In the genomic region with DNA sequence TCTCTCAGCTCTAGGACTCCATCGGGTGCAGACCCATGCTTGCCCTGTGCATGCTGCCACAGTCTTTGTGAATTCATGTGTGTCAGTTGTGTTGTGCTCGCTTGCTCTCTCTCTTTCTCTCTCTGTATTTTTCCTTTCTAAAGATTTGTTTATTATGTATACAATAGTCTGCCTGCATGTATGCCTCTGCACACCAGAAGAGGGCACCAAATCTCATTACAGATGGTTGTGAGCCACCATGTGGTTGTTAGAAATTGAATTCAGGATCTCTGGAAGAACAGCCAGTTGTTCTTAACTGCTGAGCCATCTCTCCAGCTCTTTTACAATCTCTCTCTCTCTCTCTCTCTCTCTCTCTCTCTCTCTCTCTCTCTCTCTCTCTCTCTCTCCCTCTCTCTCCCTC, we compare ENCODE assay signal across 20 mouse cellular contexts. TPM values are rescaled to one million over a fixed set of nuclear protein-coding genes. Genes with fewer than 3 reads are reported as not detected.
"Had no signal": no experiment of that assay in that cellular context is flagged by ENCODE, and none has a peak within 500 bp of the region (broad histone marks: within the 10 kb centered on the region; RNA-seq: fewer than 3 reads in every experiment).

No protein-coding gene starts in this region.

- DNase-seq: kidney, adult 8-10 months; kidney, postnatal 10 days; kidney, postnatal 4 days; lung, embryonic 14.5 days; lung, postnatal 14 days; right cerebral cortex, postnatal 4 days; spleen, adult 18-20 months; thymus, adult 2 months; thymus, postnatal 4 days had no signal

- H3K27ac ChIP-seq: limb, embryonic 13.5 days; liver, embryonic 12.5 days; macrophage; midbrain, embryonic 13.5 days; neural tube, embryonic 12.5 days had no signal

- H3K4me2 ChIP-seq: limb, embryonic 13.5 days; liver, embryonic 12.5 days; lung, embryonic 14.5 days; midbrain, embryonic 13.5 days; neural tube, embryonic 12.5 days had no signal

- ATAC-seq: inflammation-experienced regulatory T-cells, adult 6 months; intestine, postnatal 0 days; liver, embryonic 12.5 days; midbrain, embryonic 13.5 days had no signal

- H3K4me3 ChIP-seq: limb, embryonic 13.5 days; liver, embryonic 12.5 days; megakaryocyte, embryonic 14.5 days; midbrain, embryonic 13.5 days; neural tube, embryonic 12.5 days had no signal

- H3K36me3 ChIP-seq: limb, embryonic 13.5 days; liver, embryonic 12.5 days; midbrain, embryonic 13.5 days; neural tube, embryonic 12.5 days had no signal

- H3K27me3 ChIP-seq: limb, embryonic 13.5 days; liver, embryonic 12.5 days; midbrain, embryonic 13.5 days; neural tube, embryonic 12.5 days had no signal

- H3K4me1 ChIP-seq: liver, embryonic 12.5 days; megakaryocyte, embryonic 14.5 days had no signal

- H3K9ac ChIP-seq: limb, embryonic 13.5 days; liver, embryonic 12.5 days; lung, embryonic 14.5 days; midbrain, embryonic 13.5 days; neural tube, embryonic 12.5 days had no signal

- H3K9me3 ChIP-seq: liver, embryonic 12.5 days; midbrain, embryonic 13.5 days; neural tube, embryonic 12.5 days had no signal

RNA-seq across cellular contexts. Expression of gene Gpr156, which starts 18.6 kb away (rescaled TPM):
- total RNA-seq: monocyte, adult 5-6 weeks; neutrophil, adult 5-6 weeks had no signal
- polyA plus RNA-seq: inflammation-experienced regulatory T-cells, adult 6 months; liver, embryonic 12.5 days; liver, embryonic 16.5 days; macrophage had no signal
